Mouse (Mus musculus) erythroblast, embryonic 14.5 days (primary cell): Measurements from ENCODE around the gene BC037034. TPM values are rescaled to one million over a fixed set of nuclear protein-coding genes. Genes with fewer than 3 reads are reported as not detected.
A peak's percentile ranks its signal among the peaks of the same experiment; 100 is the strongest.

Experiments used
- H3K27me3 ChIP-seq: 2 replicates; pipeline ENCODE4 v1.6.1; 2012; ENCODE audit warnings: inconsistent platforms; ENCODE audit not compliant: control insufficient read depth
- H3K36me3 ChIP-seq: 2 replicates; pipeline ENCODE4 v1.6.1; 2012; ENCODE audit warnings: mild to moderate bottlenecking, inconsistent platforms; ENCODE audit not compliant: control insufficient read depth
- H3K4me1 ChIP-seq: 2 replicates; pipeline ENCODE4 v1.6.1; 2012; ENCODE audit warnings: inconsistent platforms; ENCODE audit not compliant: control insufficient read depth
- H3K4me3 ChIP-seq: replicated peaks from 2 replicates; pipeline ENCODE3; 2012; ENCODE audit warnings: moderate library complexity, mild to moderate bottlenecking, inconsistent platforms
- H3K9me3 ChIP-seq: 2 replicates; pipeline ENCODE4 v1.6.1; 2012; ENCODE audit warnings: low read length, inconsistent platforms, mixed read lengths; ENCODE audit not compliant: control insufficient read depth
- GATA1 ChIP-seq: IDR thresholded peaks from 2 replicates; pipeline ENCODE4 v1.6.1; 2012; ENCODE audit warnings: low read length, inconsistent platforms, mixed read lengths
- TAL1 ChIP-seq: IDR thresholded peaks from 3 replicates; pipeline ENCODE4 v1.6.1; 2012; ENCODE audit warnings: low read length, inconsistent platforms, mixed read lengths
- polyA plus RNA-seq: library from polyadenylated mRNA; stranded (reverse); fragments of >175 nt; gene quantifications from 2 replicates; pipeline ENCODE4 v1.2.3, GENCODE M21; 2012

Gene BC037034
- polyA plus RNA-seq, 1 experiment, result 2.9 TPM

GRCm38 (mm10) chr5:138256966-138257584 lies 6.8 kb downstream of the BC037034 start:
- Histone ChIP-seq H3K36me3 (peaks cover 45% of the 10 kb centered on the region), H3K4me3 (no peak overlapping the region)
- no peak for TF ChIP-seq GATA1
- no peak for TF ChIP-seq TAL1

DNA sequence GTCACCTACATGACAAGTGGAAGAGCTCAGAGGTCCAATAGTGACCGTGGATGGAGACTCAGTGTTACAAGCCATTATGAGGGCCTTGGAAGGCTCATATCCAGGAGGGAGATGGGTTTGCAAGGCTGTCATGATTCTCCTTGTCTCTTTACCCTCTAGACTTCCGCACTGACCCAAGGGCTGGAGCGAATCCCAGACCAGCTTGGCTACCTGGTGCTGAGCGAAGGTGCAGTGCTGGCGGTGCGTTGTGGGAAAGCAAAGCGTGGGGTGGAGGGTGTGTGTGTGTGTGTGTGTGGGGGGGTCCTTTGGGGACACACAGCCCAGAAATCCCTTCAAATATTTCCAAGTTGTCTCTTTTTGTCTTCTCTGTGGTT lies 7.8 kb downstream of the BC037034 start:
- Histone ChIP-seq H3K4me1 (peaks cover 58% of the 10 kb centered on the region), H3K27me3 (no peaks in the 10 kb centered on the region), H3K9me3 (no peaks in the 10 kb centered on the region; the same call in 1 of the 2 replicates), H3K4me3 (peak overlapping the region; percentile 77), H3K36me3 (peaks cover 35% of the 10 kb centered on the region)
- TF ChIP-seq GATA1, result no peak
- no peak for TF ChIP-seq TAL1

More at GRCm38 (mm10) chr5:138256966-138257584, 6.8 kb downstream of the BC037034 start:
- H3K27me3 ChIP-seq, result no peaks in the 10 kb centered on the region
- peaks cover 68% of the 10 kb centered on the region for H3K4me1 ChIP-seq
- H3K9me3 ChIP-seq, result no peaks in the 10 kb centered on the region; the same call in 1 of the 2 replicates

DNA sequence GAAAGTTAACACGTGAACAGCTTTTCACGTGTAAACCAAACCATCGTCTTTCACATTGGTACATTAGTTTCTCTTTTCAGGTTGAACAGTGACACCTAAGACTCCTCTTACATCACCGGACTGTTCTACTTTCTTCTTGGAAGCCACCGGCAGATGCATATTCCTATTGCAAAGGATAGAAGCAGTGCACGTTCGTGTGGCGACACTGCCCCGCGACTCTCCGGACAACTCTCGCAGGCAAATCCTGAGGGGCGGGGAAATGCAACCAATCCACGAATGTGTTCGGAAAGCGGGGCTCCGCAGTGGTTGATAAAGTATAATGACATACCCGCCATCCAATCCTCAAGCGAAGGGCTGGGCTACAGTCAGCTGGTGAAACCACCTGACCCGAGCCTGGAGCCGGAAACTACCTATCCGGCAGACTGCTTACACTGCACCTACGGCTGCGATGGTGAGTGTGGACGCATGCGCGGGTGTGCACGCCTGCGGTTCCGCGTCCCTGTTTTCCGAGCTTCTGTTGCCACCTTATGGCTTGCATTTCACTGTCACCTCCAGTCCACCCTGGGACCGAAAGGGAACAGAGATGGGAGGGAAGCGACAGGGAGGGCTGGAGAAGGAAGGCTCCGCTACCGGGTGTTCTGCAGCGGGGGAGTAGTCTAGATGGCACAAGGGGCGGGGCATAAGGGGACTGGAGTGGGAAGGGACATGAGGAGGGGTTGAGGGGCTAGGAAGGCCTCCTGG lies 8.3 kb downstream of the BC037034 start, which contains the start of gene Lamtor4:
Lamtor4 (plus strand) TSS at position 130 of the 741 bp plus-strand sequence.
- no peaks in the 10 kb centered on the region; the same call in 1 of the 2 replicates for H3K9me3 ChIP-seq
- H3K36me3 ChIP-seq, result peaks cover 30% of the 10 kb centered on the region
- no peaks in the 10 kb centered on the region for H3K27me3 ChIP-seq
- H3K4me1 ChIP-seq, result peaks cover 53% of the 10 kb centered on the region
- H3K4me3 ChIP-seq, result peak within 1 kb of the TSS; percentile 77
- TF ChIP-seq TAL1 (no peak), GATA1 (no peak)

DNA sequence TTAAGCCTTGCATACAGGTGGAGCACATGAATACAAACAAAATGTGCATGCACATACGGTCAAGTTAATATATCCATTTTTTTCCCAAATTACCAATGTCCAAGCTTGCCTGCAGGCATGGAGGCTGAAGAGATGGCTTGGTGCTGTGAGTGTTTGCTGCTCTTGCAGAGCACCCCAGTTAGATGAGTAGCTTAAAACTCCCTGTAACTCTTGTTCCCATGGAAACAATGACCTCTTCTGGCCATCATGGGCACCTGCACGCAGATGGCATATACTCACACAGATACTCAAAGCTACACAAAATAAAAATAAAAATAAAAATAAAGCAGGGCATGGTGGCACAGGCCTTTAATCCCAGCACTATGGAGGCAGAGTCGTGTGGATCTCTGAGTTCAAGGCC lies 10.8 kb downstream of the BC037034 start:
- no peak overlapping the region for H3K4me3 ChIP-seq
- H3K36me3 ChIP-seq, result peaks cover 6% of the 10 kb centered on the region
- peaks cover 28% of the 10 kb centered on the region for H3K4me1 ChIP-seq
- TF ChIP-seq TAL1 (no peak), GATA1 (no peak)
- H3K27me3 ChIP-seq, result no peaks in the 10 kb centered on the region
- H3K9me3 ChIP-seq, result no peaks in the 10 kb centered on the region; the same call in 1 of the 2 replicates

DNA sequence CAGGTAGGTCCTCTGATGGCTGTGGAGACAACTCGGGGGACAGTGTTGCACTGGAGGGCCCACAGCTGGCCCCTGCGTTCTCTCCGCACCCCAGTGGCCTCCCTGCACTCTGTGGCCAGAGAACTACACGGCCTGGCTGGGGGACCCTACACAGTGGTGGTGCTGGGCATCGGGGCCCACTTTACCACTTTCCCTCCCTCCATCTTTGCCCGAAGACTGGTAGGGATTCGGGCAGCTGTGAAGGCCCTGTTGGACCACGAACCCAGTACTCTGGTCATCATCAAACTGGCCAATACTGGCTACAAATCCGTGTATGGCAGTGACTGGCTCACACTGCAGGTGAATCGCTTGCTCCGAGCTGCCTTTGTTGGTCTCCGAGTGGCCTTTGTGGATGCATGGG lies 12.7 kb downstream of the BC037034 start:
- Histone ChIP-seq H3K9me3 (no peaks in the 10 kb centered on the region; the same call in 1 of the 2 replicates), H3K27me3 (no peaks in the 10 kb centered on the region), H3K4me1 (peaks cover 13% of the 10 kb centered on the region), H3K4me3 (no peak overlapping the region), H3K36me3 (no peaks in the 10 kb centered on the region)
- TF ChIP-seq GATA1, result no peak
- no peak for TF ChIP-seq TAL1

DNA sequence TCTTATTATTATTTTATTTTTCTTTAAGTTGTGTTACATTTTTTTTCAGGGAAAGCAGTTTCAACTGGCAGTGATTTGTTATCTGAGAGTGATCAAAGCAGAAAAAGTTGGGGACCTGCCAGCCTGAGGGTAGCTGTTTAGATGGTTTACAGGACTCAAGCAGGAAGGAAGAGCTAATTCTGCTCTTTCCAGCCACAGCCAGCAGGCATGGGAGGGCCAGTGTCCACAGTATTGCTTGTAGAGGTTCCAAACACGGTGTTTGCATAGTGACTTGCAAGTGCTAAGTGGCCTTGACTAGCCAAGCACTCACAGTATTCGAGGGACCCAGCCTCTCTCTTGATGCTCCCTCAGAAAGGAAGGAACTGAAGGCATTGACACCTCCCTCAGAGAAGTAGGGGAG lies 22.3 kb downstream of the BC037034 start:
- Histone ChIP-seq H3K4me1 (no peaks in the 10 kb centered on the region), H3K27me3 (no peaks in the 10 kb centered on the region), H3K9me3 (no peaks in the 10 kb centered on the region), H3K36me3 (no peaks in the 10 kb centered on the region), H3K4me3 (no peak overlapping the region)
- TF ChIP-seq GATA1 (no peak), TAL1 (no peak)

DNA sequence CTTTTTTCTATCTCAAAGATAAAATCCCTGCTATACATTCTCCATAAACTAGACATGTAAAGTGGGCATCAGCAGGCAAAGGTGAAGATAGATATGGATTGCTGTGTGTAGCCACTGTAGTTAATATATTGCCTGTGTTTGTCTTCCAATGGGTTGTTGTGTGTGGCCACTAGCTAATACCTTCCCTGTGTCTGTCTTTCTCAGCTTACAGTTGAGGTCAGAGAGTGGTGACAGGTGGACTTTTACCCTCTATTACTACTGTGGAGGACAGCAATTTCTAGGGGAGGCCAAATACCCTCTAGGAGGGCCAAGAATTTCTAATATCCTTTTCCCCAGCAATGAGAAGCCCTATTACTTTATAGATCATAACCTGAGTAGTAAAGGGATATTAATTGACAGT lies 29.6 kb downstream of the BC037034 start:
- no peaks in the 10 kb centered on the region for H3K4me1 ChIP-seq
- TF ChIP-seq TAL1 (no peak), GATA1 (no peak)

GRCm38 (mm10) chr5:138233778-138234177 lies 30.1 kb downstream of the BC037034 start:
- Histone ChIP-seq H3K4me1 (no peaks in the 10 kb centered on the region), H3K9me3 (no peaks in the 10 kb centered on the region), H3K27me3 (no peaks in the 10 kb centered on the region), H3K4me3 (no peak overlapping the region), H3K36me3 (no peaks in the 10 kb centered on the region)
- TF ChIP-seq GATA1, result no peak
- TF ChIP-seq TAL1, result no peak

More for the DNA sequence above, 29.6 kb downstream of the BC037034 start:
- Histone ChIP-seq H3K4me3 (no peak overlapping the region), H3K27me3 (no peaks in the 10 kb centered on the region), H3K9me3 (no peaks in the 10 kb centered on the region), H3K36me3 (no peaks in the 10 kb centered on the region)

GRCm38 (mm10) chr5:138229511-138229910 lies 34.3 kb downstream of the BC037034 start:
- Histone ChIP-seq H3K4me3 (no peak overlapping the region), H3K4me1 (no peaks in the 10 kb centered on the region), H3K9me3 (no peaks in the 10 kb centered on the region), H3K36me3 (no peaks in the 10 kb centered on the region), H3K27me3 (no peaks in the 10 kb centered on the region)
- TF ChIP-seq TAL1 (no peak), GATA1 (no peak)
